Mouse (Mus musculus) T-helper 1 cell (primary cell): ENCODE measurements at regions not wholly inside any gene's neighbourhood (a gene's known extent, or its start where the extent isn't known, plus 50 kb on each side); places are given as distances from the start of the nearest gene placed in this dataset.

Experiments used
- in situ Hi-C: fragments of 300-600 bp; cut with MboI, MseI; formaldehyde crosslinking; loops from one replicate; pipeline ENCODE4 v1.15.1; 2025; ENCODE audit warnings: high pct_unique_total_duplicates

DNA sequence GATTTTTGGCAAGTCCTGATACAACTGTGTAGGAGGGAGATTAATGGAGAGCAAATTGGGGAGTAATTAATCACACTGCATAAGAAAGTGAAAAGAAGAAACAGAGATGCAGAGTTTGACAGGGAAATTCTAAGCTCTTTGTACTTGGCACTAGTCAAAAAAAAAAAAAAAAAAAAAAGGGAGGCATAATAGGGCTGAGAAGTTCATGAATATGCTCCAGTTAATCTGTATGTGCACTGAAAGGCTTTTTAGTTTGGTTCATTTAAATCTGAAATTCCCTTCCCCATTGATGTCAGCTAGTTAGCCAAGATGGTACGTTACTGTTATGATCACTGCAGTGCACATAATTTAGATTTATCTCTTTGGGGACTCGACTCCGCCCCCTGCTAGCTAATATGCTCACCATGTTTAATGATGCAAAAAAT is 470.8 kb upstream of the Map3k7 start:
- in situ Hi-C loops: no loop called here

DNA sequence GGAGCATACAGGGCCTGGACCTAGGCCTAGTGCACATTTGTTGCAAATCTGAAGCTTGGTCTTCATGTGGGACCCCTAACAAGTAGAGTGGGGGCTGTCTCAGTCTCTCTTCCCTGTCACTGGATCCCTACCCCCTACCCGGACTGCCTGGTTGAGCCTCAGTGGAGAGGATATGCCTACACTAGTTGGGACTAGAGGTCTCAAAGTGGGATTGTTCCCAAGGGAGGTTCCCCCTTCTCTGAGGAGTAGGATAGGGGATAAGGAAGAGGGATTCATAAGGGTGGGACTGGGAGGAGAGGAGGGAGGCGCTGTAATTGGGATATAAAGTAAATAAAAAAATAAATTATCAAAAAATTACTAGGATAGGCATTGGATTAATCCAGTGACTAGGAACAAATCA is 464.0 kb upstream of the Map3k7 start:
- in situ Hi-C loops: no loop called here

DNA sequence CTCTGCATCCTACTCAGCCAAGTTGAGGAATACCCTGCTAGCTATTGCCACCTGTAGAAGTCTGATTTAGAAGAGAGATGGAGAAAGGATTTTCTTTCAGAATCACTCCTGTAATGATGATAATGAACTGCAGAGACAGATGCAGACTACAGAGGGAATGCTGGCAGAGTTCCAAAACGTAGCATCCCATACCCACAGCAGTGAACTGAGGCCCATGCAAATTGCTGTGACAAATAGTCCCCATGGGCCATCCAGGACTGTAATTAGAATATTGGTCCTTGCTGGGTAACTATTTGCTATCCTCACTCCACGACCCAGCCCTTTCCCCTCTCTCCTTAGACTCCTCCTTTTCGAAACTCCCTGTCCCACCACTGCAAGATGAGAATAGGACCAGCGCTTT is 463.5 kb upstream of the Map3k7 start:
- in situ Hi-C loops: no loop called here

DNA sequence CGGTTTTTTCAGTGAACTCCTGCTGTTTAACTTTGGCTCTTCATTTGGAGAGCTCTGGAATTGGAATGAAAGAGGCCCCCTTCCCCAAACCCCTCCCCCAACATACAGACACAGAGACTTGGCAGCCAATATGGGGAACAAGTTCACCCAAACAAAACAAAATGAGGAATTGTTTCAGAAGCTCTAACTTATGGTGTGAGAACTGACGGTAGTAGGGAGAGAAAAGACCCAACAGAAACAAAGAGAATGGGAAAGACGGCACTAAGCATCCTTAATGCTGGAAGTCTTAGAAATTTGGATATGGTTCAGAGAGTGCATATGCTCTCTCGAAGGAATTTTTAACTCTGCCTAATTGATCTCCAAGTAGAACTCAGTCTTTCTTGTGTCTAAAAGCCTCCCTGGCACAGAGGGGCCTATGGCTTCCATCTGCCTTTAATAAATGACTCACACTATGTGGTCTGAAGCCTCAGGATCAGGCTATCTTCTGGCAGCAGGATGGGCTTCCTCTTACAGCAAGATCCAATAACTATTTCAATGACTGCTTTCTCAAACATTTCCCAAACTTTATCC is 438.2 kb upstream of the Map3k7 start:
- in situ Hi-C loops: no loop called here

GRCm38 (mm10) chr4:31536811-31537210 is 427.1 kb upstream of the Map3k7 start:
- in situ Hi-C loops: no loop called here

GRCm38 (mm10) chr4:31553780-31554394 is 410.0 kb upstream of the Map3k7 start:
- in situ Hi-C loops: no loop called here

GRCm38 (mm10) chr4:31555077-31555476 is 408.8 kb upstream of the Map3k7 start:
- in situ Hi-C loops: no loop called here

- in situ Hi-C loops: no loop called here
Measured at GRCm38 (mm10) chr4:31557261-31557660, 406.6 kb upstream of the Map3k7 start.

GRCm38 (mm10) chr4:31560305-31560704 is 403.6 kb upstream of the Map3k7 start:
- in situ Hi-C loops: no loop called here

GRCm38 (mm10) chr4:31561183-31561582 is 402.7 kb upstream of the Map3k7 start:
- in situ Hi-C loops: no loop called here

- in situ Hi-C loops: no loop called here
Measured at GRCm38 (mm10) chr4:31561823-31562222, 402.1 kb upstream of the Map3k7 start.

DNA sequence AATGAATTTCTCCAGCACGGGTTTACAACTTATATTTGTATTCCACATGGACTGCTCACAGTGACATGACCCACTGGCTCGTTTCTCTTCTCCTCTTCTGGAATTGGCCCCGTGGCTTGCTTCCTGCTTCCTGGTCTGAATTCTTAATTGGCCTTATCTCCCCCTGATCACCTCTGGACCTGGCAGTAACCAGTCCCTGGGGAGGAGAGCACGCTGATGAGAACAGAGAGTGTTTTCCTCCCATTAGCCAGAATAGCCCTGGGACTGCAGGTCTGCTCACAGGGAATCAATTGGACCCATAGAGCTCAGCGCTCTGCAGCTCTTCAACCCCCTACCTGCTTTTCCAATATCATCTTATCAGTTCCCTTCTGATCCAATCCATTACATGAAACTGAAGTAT is 397.7 kb upstream of the Map3k7 start:
- in situ Hi-C loops: no loop called here

DNA sequence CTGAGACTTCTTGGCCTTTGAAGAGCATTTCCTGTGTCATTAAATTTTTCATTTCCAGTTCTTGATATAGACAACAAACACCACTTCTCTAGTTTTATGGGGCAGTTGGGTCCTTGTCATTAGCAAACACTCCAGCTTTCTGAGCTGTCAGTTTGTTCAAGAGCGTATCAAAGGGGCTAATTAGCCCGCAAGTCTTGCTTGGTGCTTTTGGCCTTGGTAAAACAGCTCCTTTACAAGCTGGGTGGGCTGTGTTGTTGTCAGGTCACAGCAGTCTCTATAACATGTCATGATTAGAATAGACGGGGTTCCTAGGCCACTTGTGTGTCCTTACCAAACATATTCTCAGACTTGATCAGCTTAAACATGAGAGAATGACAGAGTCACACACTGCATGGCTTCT is 397.1 kb upstream of the Map3k7 start:
- in situ Hi-C loops: no loop called here

DNA sequence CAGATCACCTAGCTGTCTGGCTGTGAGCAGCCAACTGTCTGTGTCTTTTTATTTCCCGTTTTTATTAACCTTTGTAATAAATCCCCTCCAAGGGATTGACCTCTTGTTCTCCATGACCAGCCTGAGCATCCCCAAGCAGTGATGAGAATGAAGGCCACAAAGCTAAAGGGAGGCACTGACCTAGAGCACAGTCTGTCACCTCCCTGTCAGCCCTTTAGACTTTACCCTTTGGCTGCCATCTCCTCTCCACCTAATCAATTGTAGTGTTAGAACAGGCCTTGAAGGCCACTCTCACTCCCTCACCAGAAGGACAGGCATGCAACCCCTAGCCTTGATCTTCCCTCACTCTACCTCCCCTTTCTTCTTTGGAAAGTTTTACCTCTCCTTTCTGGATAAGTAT is 394.2 kb upstream of the Map3k7 start:
- in situ Hi-C loops: no loop called here

DNA sequence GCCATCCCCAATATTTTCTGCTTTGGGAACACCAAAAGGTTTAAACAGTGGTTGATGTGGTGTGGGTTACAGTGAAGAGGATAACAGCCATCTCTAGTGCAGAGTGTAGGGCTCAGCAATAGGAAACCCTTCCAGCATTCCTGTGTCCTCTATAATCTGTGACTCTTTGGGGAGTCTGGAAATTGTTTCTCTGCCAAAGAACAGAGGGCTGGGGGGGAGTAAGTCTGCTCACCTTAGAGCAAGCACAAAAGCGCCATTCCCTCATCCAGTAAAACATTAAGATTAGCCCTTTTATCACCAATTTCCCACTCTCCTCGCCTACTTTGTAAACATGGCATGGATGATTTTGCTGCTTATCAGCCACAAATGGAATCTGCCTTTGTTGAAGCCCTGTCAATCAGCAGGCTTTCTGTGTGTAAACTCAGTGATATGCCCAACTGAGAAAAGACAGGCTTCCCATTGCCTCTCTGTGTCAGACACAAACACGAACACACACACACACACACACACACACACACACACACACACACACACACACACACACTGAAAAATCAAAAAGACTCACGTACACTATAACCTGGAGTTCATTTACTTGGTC is 386.8 kb upstream of the Map3k7 start:
- in situ Hi-C loops: no loop called here

- in situ Hi-C loops: no loop called here
Measured at GRCm38 (mm10) chr4:31583495-31583894, 380.4 kb upstream of the Map3k7 start.

- in situ Hi-C loops: no loop called here
Measured at GRCm38 (mm10) chr4:31584171-31584570, 379.7 kb upstream of the Map3k7 start.

- in situ Hi-C loops: no loop called here
Measured at GRCm38 (mm10) chr4:31594089-31594488, 369.8 kb upstream of the Map3k7 start.

DNA sequence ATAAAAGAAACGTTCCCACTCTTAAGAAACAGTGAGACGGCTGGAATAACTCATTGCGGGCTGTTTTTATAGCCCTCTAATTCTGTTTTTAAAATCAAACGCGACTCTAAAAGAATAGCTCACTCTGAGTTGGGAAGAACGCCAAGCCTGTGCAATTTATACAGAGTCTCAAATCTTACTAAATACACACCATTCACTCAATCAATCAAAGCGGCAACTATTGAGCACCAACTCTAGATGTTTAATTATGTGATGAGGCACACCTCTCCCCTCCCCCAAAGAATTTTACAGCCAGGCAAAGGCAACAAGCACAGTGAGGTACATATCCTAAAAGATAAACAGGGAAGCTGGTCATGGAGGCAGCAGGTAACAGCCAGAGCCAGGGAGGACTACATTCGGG is 362.4 kb upstream of the Map3k7 start:
- in situ Hi-C loops: no loop called here

DNA sequence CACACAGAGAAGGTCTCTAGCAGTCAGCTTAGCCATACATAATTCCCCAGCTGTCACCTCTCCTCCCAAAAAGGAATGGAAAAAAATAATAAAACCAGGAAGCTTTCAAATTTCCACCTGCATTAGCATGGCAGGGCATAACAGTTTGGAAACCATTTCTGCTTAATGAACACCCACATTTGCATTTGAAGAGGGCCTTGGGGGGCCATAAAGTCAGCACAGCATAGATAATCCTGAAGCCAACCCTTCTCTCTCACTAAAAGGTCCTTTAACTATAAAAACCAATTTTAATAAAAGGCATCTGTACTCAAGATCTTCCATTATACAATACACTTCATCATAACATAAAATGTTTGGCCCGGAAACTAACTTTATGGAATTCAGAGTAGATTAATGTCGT is 360.1 kb upstream of the Map3k7 start:
- in situ Hi-C loops: no loop called here

GRCm38 (mm10) chr4:31608811-31609210 is 355.1 kb upstream of the Map3k7 start:
- in situ Hi-C loops: no loop called here

GRCm38 (mm10) chr4:31609559-31609958 is 354.3 kb upstream of the Map3k7 start:
- in situ Hi-C loops: no loop called here

DNA sequence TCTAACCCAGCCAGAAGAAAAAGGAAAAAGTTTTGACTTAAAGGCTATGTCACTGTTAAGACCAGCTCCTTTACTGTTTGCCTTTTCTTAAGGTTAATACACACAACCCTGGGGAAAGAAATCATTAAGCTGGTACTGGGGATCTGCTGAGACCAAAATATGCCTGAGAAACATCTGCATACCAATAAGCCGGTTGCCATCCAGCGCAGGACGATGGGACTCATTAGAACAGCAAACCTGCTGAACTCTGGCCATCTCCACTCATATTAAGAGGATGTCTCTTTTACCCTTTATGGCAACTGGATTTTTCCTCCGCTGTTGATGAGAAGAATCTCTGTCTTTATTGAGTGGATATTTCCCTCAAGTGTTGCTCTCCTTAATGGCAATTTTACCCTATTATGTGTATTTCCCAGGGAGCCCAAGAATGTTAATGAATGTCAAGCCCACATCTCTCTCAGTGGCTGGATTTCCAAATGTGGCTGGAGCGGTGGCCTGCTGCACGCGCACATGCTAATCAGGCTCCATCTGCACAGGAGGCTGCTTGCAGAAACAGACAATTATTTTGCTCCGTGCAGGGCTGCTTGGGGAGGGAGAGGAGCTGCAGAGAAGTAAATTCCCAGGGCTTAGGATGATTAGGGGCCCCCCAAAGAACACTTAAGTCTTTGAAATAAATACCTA is 351.6 kb upstream of the Map3k7 start:
- in situ Hi-C loops: no loop called here
